Mouse (Mus musculus): ENCODE measurements around the gene Cnr2.

Gene Cnr2

DNA sequence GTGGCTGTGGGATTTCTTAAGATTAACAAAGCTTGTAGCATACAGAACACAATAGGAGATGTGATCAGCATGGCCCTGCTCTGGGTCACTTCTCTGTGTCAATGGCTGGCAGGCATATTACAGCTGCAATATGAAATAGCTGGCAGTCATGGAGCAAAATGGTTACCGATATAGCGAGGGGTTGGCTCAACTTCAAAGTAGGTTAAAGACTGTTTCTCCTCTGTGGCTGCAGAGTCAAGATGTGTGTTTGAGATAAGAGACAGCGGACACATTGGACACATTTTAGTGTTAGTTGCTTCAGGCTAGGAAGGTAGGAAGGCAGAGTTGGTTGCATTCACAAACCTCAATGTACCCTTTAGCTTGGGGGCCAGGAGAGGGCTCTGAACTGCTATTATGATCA, 11.4 kb downstream of the Cnr2 start:
- DNase-seq (ENCODE audit: low spot score): no peak

- DNase-seq (ENCODE audit: low spot score): no peak
These were observed 14.3 kb downstream of the Cnr2 start for GRCm38 (mm10) chr4:135909326-135910066.

DNA sequence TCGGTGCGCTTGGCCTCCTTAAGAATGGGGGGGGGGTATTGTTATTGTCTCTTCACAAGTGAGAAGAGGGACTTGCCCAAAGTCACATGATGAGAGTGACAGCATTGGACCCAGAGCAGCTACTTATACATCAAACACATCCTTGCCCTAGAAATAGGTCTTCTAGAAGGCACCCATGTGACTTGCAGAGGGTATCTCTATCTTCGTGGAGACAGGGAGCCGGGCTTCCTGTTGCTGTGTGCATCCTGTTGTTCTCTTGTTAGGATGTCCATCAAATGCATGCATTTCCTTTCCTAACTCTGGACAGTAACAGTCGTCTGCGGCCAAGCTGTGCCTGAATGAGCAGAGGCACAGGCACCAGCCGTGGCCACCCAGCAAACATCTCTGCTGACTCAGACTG, 16.3 kb downstream of the Cnr2 start:
- no peak for DNase-seq (ENCODE audit: low spot score)

DNA sequence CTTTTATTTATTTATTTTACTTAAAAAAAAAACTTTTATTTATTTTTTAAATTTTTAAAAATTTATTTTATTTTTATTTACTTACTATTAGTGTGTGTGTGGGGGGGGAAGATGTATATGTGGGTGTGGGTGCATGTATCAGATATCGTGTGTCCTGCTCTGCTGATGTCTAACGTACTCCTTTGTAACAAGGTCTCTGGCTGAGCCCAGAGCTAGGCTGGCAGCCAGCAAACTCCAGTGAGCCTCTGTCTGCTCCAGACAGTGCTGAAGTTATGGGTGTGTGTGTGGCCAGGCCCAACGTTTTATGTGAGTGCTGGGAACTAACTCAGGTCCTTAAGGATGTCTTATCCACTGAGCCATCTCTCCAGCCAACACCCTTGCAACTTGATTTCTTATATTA, 17.0 kb downstream of the Cnr2 start:
- no peak for DNase-seq (ENCODE audit: low spot score)

DNA sequence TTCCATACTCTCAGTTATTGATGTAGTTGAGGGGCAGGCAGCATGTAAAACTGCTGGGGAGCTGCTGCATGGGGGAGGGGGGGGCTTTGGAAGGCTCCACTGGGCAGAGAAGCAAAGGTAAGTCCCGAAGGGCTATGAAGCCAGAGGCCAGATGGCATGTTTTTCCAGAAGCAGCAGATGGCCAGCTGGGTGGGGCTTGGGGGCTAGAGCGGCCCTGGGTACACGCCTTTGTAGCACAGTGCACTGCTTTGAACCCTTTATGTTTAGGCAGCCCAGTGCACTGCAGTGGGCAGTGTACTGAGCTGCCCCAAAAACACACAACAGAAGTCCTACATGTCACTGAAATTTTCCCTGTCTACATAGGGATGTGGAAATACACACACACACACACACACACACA, 17.6 kb downstream of the Cnr2 start:
- DNase-seq (ENCODE audit: low spot score): no peak

- no peak for DNase-seq (ENCODE audit: low spot score)
These were observed 18.2 kb downstream of the Cnr2 start for GRCm38 (mm10) chr4:135913433-135913832.

DNA sequence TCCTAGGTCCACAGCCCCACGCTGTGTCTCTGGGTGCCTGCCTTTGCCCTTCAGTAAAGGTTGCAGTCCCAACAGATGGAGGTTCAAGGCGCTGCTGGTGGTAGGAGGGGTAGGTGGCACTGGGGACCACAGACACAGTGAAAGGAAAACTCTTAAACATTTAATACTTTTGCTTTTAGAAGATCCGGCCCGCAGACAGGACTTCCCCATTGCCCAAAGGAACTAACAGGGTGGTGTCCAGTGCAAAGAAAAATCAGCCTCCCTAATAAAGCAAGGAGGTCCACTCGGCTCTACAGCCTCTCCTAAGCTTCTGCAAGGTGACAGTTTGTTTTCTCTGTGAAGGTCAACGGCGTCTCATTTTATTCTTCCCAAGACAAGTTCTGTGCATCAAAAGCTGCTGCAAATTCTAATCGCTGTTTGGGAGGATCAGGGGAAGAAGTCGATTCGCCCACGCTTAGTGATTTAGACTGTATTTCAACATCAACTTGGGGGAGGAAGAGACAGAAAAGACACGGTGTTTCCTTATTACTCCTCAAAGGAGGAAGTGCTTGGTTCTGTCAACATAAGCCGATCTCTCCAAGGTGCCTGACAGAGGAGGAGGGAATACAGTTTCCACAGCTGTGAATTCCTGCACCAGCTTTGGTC, 23.6 kb downstream of the Cnr2 start:
- no peak for DNase-seq (ENCODE audit: low spot score)

- no peak for DNase-seq (ENCODE audit: low spot score)
These were observed 24.1 kb downstream of the Cnr2 start for GRCm38 (mm10) chr4:135919280-135919639.

- peak; percentile 94 for DNase-seq (ENCODE audit: low spot score)
These were observed 25.4 kb downstream of the Cnr2 start, which contains the start of gene Fuca1 for GRCm38 (mm10) chr4:135920304-135921241. Fuca1 (plus strand) TSS chr4:135920735.

GRCm38 (mm10) chr4:135921257-135922120, 26.3 kb downstream of the Cnr2 start:
- DNase-seq (ENCODE audit: low spot score): no peak

GRCm38 (mm10) chr4:135922190-135922589, 27.0 kb downstream of the Cnr2 start:
- no peak for DNase-seq (ENCODE audit: low spot score)

DNA sequence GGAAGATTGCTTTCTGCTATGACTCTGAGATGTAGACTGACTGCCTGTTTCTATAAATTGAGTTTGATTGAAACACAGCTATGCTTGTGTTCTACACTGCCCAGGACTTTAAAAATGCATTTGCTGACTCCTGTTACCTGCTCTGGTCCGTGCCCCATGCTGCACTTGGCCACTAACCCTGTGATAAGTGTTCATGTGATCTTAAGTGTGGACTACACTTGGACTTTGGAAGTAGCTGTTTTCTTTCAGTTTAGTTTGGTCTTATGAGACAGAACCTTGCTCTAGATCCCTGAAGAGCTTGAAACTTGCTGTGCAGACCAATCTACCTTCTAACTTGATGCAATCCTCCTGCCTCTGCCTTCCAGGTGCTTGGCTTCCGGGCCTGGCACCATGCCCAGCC, 29.2 kb downstream of the Cnr2 start:
- DNase-seq (ENCODE audit: low spot score): no peak

DNA sequence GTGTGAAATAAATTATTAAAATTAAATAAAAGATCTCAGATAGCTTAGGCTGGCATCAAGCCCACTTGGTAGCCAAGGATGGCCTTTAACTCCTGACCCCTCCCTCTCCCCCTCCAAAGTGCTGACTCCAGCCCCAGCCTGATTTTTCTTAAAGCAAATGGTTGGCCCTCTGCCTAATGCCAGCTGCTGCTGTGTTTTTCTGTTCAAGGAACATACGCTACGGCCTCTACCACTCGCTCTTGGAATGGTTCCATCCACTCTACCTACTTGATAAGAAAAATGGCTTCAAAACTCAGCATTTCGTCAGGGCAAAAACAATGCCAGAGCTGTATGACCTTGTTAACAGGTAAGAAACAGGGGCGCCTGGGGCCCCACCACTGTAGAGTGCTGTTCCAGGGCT, 30.1 kb downstream of the Cnr2 start:
- no peak for DNase-seq (ENCODE audit: low spot score)

- DNase-seq (ENCODE audit: low spot score): no peak
These were observed 31.1 kb downstream of the Cnr2 start for GRCm38 (mm10) chr4:135926195-135926808.

GRCm38 (mm10) chr4:135926861-135927260, 31.7 kb downstream of the Cnr2 start:
- no peak for DNase-seq (ENCODE audit: low spot score)

DNA sequence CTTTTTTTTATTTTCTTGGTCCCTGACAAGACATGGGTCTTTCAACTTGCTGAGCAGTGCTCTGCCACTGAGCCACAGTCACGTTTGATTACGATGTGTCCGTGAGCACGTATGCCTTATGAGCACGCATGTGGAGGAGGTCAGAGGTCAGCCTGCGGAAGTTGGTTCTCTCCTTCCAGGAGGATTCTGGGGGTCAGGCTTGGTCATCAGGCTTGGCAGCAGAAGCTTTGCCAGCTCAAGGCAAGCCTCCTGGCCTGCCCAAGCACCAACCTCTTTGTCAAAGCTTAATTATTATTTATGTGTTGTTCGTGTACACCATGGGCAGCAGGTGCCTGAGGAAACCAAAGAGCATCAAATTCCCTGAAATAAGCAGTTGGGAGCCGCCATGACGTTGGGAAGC, 33.2 kb downstream of the Cnr2 start:
- DNase-seq (ENCODE audit: low spot score): no peak

DNA sequence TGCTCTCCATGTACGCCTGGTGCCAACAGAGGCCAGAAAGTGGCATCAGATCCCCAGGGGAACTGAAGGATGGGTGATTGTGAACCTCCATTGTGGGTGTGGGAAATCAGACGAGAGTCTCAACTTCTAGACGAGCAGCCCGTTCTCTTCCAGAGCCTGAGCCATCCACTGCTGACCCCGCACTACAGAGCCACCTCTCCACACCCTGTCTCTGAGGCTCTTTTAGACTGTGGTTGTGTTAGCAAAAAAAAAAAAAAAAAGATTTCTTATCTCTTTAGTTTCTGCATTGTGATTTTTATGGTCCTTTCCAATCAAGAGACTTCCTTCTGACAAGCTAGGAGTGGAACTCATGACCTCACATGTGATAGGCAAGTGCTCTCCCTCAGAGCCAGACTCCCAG, 34.2 kb downstream of the Cnr2 start:
- no peak for DNase-seq (ENCODE audit: low spot score)

GRCm38 (mm10) chr4:135929828-135930227, 34.6 kb downstream of the Cnr2 start:
- no peak for DNase-seq (ENCODE audit: low spot score)

GRCm38 (mm10) chr4:135930239-135930638, 35.0 kb downstream of the Cnr2 start:
- DNase-seq (ENCODE audit: low spot score): no peak

DNA sequence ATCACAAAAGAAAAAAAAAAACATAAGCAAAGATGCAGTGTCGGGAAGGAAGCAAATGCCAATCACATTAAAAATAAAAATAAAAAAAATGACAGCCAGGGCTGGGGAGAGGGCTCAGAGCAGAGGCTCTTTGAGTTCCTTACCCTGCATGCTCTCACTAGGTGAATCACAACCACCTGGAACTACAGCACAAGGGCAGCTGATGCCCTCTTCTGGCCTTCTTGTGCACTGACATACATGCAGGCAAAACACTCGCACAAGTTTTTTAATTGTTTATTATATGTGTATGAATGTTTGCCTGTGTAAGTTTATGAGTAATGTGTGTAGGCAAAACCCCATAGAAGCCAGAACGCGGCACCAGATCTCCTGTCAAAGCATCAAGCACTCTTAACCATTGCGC, 36.6 kb downstream of the Cnr2 start:
- DNase-seq (ENCODE audit: low spot score): no peak
